Mouse (Mus musculus) left cerebral cortex, adult 8-10 months (tissue): Measurements from ENCODE around the gene Vegfa. TPM values are rescaled to one million over a fixed set of nuclear protein-coding genes. Genes with fewer than 3 reads are reported as not detected.

ENCODE experiments used
- DNase-seq, 2 experiments: peaks; one replicate each; pipeline ENCODE4 v3.0.0; 2022; ENCODE audit warnings: low spot score in 2 of 2
- total RNA-seq, 4 experiments: library from RNA; stranded (reverse); gene quantifications; 2 replicates each; pipeline ENCODE4 v1.2.4; 2022

Gene Vegfa
- total RNA-seq = 10 to 100 TPM; 77.1 to 81.3 (median 79.9) TPM

GRCm38 (mm10) chr17:46032257-46032991 is at the start of gene Vegfa:
Gene Vegfa, minus strand, starts transcription at chr17:46032369.
- DNase-seq = peak; percentile 74 to 82

- DNase-seq = no peak
Measured at GRCm38 (mm10) chr17:46081657-46082056, 49.5 kb upstream of the Vegfa start.

GRCm38 (mm10) chr17:46081042-46081441 is 48.9 kb upstream of the Vegfa start:
- DNase-seq = no peak

GRCm38 (mm10) chr17:46080388-46080787 is 48.2 kb upstream of the Vegfa start:
- DNase-seq = no peak

- no peak for DNase-seq
Measured at GRCm38 (mm10) chr17:46079037-46079436, 46.9 kb upstream of the Vegfa start.

GRCm38 (mm10) chr17:46077921-46078534 is 45.9 kb upstream of the Vegfa start:
- DNase-seq = no peak

- DNase-seq = no peak
Measured at GRCm38 (mm10) chr17:46076260-46076551, 44.0 kb upstream of the Vegfa start.

- DNase-seq = no peak
Measured at GRCm38 (mm10) chr17:46075551-46076259, 43.5 kb upstream of the Vegfa start.

GRCm38 (mm10) chr17:46075116-46075485 is 42.9 kb upstream of the Vegfa start:
- DNase-seq = no peak

GRCm38 (mm10) chr17:46074398-46075115 is 42.4 kb upstream of the Vegfa start:
- no peak for DNase-seq

- peak in 1 of 2 experiments; percentile 22 for DNase-seq
Measured at GRCm38 (mm10) chr17:46073730-46074301, 41.6 kb upstream of the Vegfa start.

- DNase-seq = no peak
Measured at GRCm38 (mm10) chr17:46071531-46071930, 39.4 kb upstream of the Vegfa start.

- DNase-seq = no peak
Measured at GRCm38 (mm10) chr17:46070046-46070445, 37.9 kb upstream of the Vegfa start.

- DNase-seq = no peak
Measured at GRCm38 (mm10) chr17:46063974-46064312, 31.8 kb upstream of the Vegfa start.

- no peak for DNase-seq
Measured at GRCm38 (mm10) chr17:46063283-46063973, 31.3 kb upstream of the Vegfa start.

GRCm38 (mm10) chr17:46060253-46060652 is 28.1 kb upstream of the Vegfa start:
- no peak for DNase-seq

- no peak for DNase-seq
Measured at GRCm38 (mm10) chr17:46059226-46059825, 27.2 kb upstream of the Vegfa start.

GRCm38 (mm10) chr17:46056288-46056687 is 24.1 kb upstream of the Vegfa start:
- DNase-seq = no peak

GRCm38 (mm10) chr17:46055736-46056135 is 23.6 kb upstream of the Vegfa start:
- no peak for DNase-seq

GRCm38 (mm10) chr17:46053291-46053842 is 21.2 kb upstream of the Vegfa start:
- DNase-seq = no peak
